Mouse (Mus musculus): ENCODE measurements around the gene Cox7a1. TPM values are rescaled to one million over a fixed set of nuclear protein-coding genes. Genes with fewer than 3 reads are reported as not detected.
A peak's percentile ranks its signal among the peaks of the same experiment; 100 is the strongest.
"Not testable (repeated sequence)": the region's sequence is repeated elsewhere in the genome, so short reads cannot be mapped to it uniquely, and the experiment has no call there.

Cox7a1 gene
- polyA plus RNA-seq, 1 experiment from 2014 or later, result 20.2 TPM

- Histone ChIP-seq H3K9me3 (ENCODE audit: control insufficient read depth, low read length) (no peaks in the 10 kb centered on the region), H3K4me1 (replicated peaks; ENCODE audit: control insufficient read depth, insufficient read depth, low read length) (peaks cover 20% of the 10 kb centered on the region), H3K9ac (ENCODE audit: low read length) (no peak overlapping the region), H3K27me3 (ENCODE audit: control insufficient read depth, insufficient read depth, low read depth, low read length) (no peaks in the 10 kb centered on the region), H3K36me3 (ENCODE audit: control insufficient read depth, insufficient read depth, low read length) (peaks cover 13% of the 10 kb centered on the region; the same call in 1 of the 2 replicates), H3K4me2 (ENCODE audit: low read depth, low read length) (peak overlapping the region; percentile 66; the same call in 1 of the 2 replicates), H3K27ac (ENCODE audit: low read length) (no peak overlapping the region), H3K4me3 (ENCODE audit: low read length) (no peak overlapping the region)
- WGBS, result 56% methylated on average over 6 of the region's 6 CpGs
- no peak for ATAC-seq (ENCODE audit: low read depth)
These were observed 11.5 kb downstream of the Cox7a1 start for GRCm38 (mm10) chr7:30195461-30195860.

GRCm38 (mm10) chr7:30196171-30196570, 12.2 kb downstream of the Cox7a1 start:
- no peak overlapping the region for H3K27ac ChIP-seq (ENCODE audit: low read length)
- no peak overlapping the region for H3K4me2 ChIP-seq (ENCODE audit: low read depth, low read length)
- no peak overlapping the region for H3K4me3 ChIP-seq (ENCODE audit: low read length)
- H3K4me1 ChIP-seq (replicated peaks; ENCODE audit: control insufficient read depth, insufficient read depth, low read length), result peaks cover 20% of the 10 kb centered on the region
- H3K9me3 ChIP-seq (ENCODE audit: control insufficient read depth, low read length), result no peaks in the 10 kb centered on the region
- whole genome bisulfite sequencing, result 63% methylated on average over 6 of the region's 6 CpGs
- no peaks in the 10 kb centered on the region for H3K27me3 ChIP-seq (ENCODE audit: control insufficient read depth, insufficient read depth, low read depth, low read length)
- H3K36me3 ChIP-seq (ENCODE audit: control insufficient read depth, insufficient read depth, low read length), result peaks cover 11% of the 10 kb centered on the region; the same call in 1 of the 2 replicates
- no peak for ATAC-seq (ENCODE audit: low read depth)
- no peak overlapping the region for H3K9ac ChIP-seq (ENCODE audit: low read length)

- peaks cover 20% of the 10 kb centered on the region for H3K4me1 ChIP-seq (replicated peaks; ENCODE audit: control insufficient read depth, insufficient read depth, low read length)
- no peak overlapping the region for H3K4me2 ChIP-seq (ENCODE audit: low read depth, low read length)
- no peak overlapping the region for H3K4me3 ChIP-seq (ENCODE audit: low read length)
- no peak overlapping the region for H3K9ac ChIP-seq (ENCODE audit: low read length)
- H3K27me3 ChIP-seq (ENCODE audit: control insufficient read depth, insufficient read depth, low read depth, low read length), result no peaks in the 10 kb centered on the region
- H3K36me3 ChIP-seq (ENCODE audit: control insufficient read depth, insufficient read depth, low read length), result no peaks in the 10 kb centered on the region
- H3K9me3 ChIP-seq (ENCODE audit: control insufficient read depth, low read length), result no peaks in the 10 kb centered on the region
- WGBS, result 45% methylated on average over 5 of the region's 5 CpGs
- H3K27ac ChIP-seq (ENCODE audit: low read length), result no peak overlapping the region
- ATAC-seq (ENCODE audit: low read depth), result no peak
These were observed 13.7 kb downstream of the Cox7a1 start for GRCm38 (mm10) chr7:30197592-30198129.

- Histone ChIP-seq H3K4me1 (replicated peaks; ENCODE audit: control insufficient read depth, insufficient read depth, low read length) (peaks cover 12% of the 10 kb centered on the region), H3K9me3 (ENCODE audit: control insufficient read depth, low read length) (no peaks in the 10 kb centered on the region), H3K27me3 (ENCODE audit: control insufficient read depth, insufficient read depth, low read depth, low read length) (no peaks in the 10 kb centered on the region), H3K36me3 (ENCODE audit: control insufficient read depth, insufficient read depth, low read length) (no peaks in the 10 kb centered on the region), H3K27ac (ENCODE audit: low read length) (no peak within 1 kb of the TSS; the same call in 1 of the 2 replicates), H3K9ac (ENCODE audit: low read length) (no peak within 1 kb of the TSS), H3K4me3 (ENCODE audit: low read length) (no peak within 1 kb of the TSS), H3K4me2 (ENCODE audit: low read depth, low read length) (peak within 1 kb of the TSS; percentile 15)
- WGBS, result 6% methylated on average over 8 of the region's 8 CpGs
- peak; percentile 18; the same call in 1 of the 2 replicates for ATAC-seq (ENCODE audit: low read depth)
These were observed 14.6 kb downstream of the Cox7a1 start, which contains the start of gene Capns1 for GRCm38 (mm10) chr7:30198481-30198971. Capns1 (minus strand) TSS chr7:30198811.

GRCm38 (mm10) chr7:30199498-30200139, 15.7 kb downstream of the Cox7a1 start:
- H3K9me3 ChIP-seq (ENCODE audit: control insufficient read depth, low read length), result no peaks in the 10 kb centered on the region
- H3K4me2 ChIP-seq (ENCODE audit: low read depth, low read length), result no peak overlapping the region
- WGBS, result 67% methylated on average over 18 of the region's 18 CpGs
- no peak for ATAC-seq (ENCODE audit: low read depth)
- H3K4me3 ChIP-seq (ENCODE audit: low read length), result no peak overlapping the region
- no peak overlapping the region for H3K27ac ChIP-seq (ENCODE audit: low read length)
- H3K27me3 ChIP-seq (ENCODE audit: control insufficient read depth, insufficient read depth, low read depth, low read length), result no peaks in the 10 kb centered on the region
- H3K4me1 ChIP-seq (replicated peaks; ENCODE audit: control insufficient read depth, insufficient read depth, low read length), result peaks cover 11% of the 10 kb centered on the region; the same call in 1 of the 2 replicates
- H3K36me3 ChIP-seq (ENCODE audit: control insufficient read depth, insufficient read depth, low read length), result no peaks in the 10 kb centered on the region
- H3K9ac ChIP-seq (ENCODE audit: low read length), result no peak overlapping the region

GRCm38 (mm10) chr7:30200200-30200599, 16.3 kb downstream of the Cox7a1 start:
- H3K9ac ChIP-seq (ENCODE audit: low read length), result no peak overlapping the region
- WGBS, result 78% methylated on average over 5 of the region's 5 CpGs
- H3K27me3 ChIP-seq (ENCODE audit: control insufficient read depth, insufficient read depth, low read depth, low read length), result no peaks in the 10 kb centered on the region
- no peak for ATAC-seq (ENCODE audit: low read depth)
- H3K4me1 ChIP-seq (replicated peaks; ENCODE audit: control insufficient read depth, insufficient read depth, low read length), result peaks cover 9% of the 10 kb centered on the region; the same call in 1 of the 2 replicates
- no peaks in the 10 kb centered on the region for H3K36me3 ChIP-seq (ENCODE audit: control insufficient read depth, insufficient read depth, low read length)
- no peak overlapping the region for H3K27ac ChIP-seq (ENCODE audit: low read length)
- H3K9me3 ChIP-seq (ENCODE audit: control insufficient read depth, low read length), result no peaks in the 10 kb centered on the region
- no peak overlapping the region for H3K4me2 ChIP-seq (ENCODE audit: low read depth, low read length)
- no peak overlapping the region for H3K4me3 ChIP-seq (ENCODE audit: low read length)

- not testable (repeated sequence) for H3K9me3 ChIP-seq (ENCODE audit: control insufficient read depth, low read length); H3K36me3 ChIP-seq (ENCODE audit: control insufficient read depth, insufficient read depth, low read length); H3K27ac ChIP-seq (ENCODE audit: low read length); ATAC-seq (ENCODE audit: low read depth); H3K4me3 ChIP-seq (ENCODE audit: low read length); H3K4me1 ChIP-seq (replicated peaks; ENCODE audit: control insufficient read depth, insufficient read depth, low read length); H3K27me3 ChIP-seq (ENCODE audit: control insufficient read depth, insufficient read depth, low read depth, low read length); H3K9ac ChIP-seq (ENCODE audit: low read length); H3K4me2 ChIP-seq (ENCODE audit: low read depth, low read length)
- 79% methylated on average over 5 of the region's 5 CpGs for WGBS
These were observed 16.7 kb downstream of the Cox7a1 start for GRCm38 (mm10) chr7:30200661-30201060.

GRCm38 (mm10) chr7:30202895-30203690, 19.1 kb downstream of the Cox7a1 start:
- H3K9ac ChIP-seq (ENCODE audit: low read length), result no peak overlapping the region
- no peaks in the 10 kb centered on the region for H3K27me3 ChIP-seq (ENCODE audit: control insufficient read depth, insufficient read depth, low read depth, low read length)
- no peak overlapping the region for H3K4me3 ChIP-seq (ENCODE audit: low read length)
- no peak for ATAC-seq (ENCODE audit: low read depth)
- peaks cover 4% of the 10 kb centered on the region; the same call in 1 of the 2 replicates for H3K4me1 ChIP-seq (replicated peaks; ENCODE audit: control insufficient read depth, insufficient read depth, low read length)
- no peak overlapping the region for H3K27ac ChIP-seq (ENCODE audit: low read length)
- no peaks in the 10 kb centered on the region for H3K36me3 ChIP-seq (ENCODE audit: control insufficient read depth, insufficient read depth, low read length)
- no peak overlapping the region for H3K4me2 ChIP-seq (ENCODE audit: low read depth, low read length)
- no peaks in the 10 kb centered on the region for H3K9me3 ChIP-seq (ENCODE audit: control insufficient read depth, low read length)
- WGBS, result 45% methylated on average over 11 of the region's 11 CpGs

GRCm38 (mm10) chr7:30204380-30204779, 20.4 kb downstream of the Cox7a1 start:
- no peak overlapping the region for H3K4me3 ChIP-seq (ENCODE audit: low read length)
- no peak overlapping the region for H3K9ac ChIP-seq (ENCODE audit: low read length)
- H3K4me1 ChIP-seq (replicated peaks; ENCODE audit: control insufficient read depth, insufficient read depth, low read length), result no peaks in the 10 kb centered on the region
- no peaks in the 10 kb centered on the region for H3K27me3 ChIP-seq (ENCODE audit: control insufficient read depth, insufficient read depth, low read depth, low read length)
- H3K36me3 ChIP-seq (ENCODE audit: control insufficient read depth, insufficient read depth, low read length), result no peaks in the 10 kb centered on the region
- ATAC-seq (ENCODE audit: low read depth), result no peak
- 24% methylated on average over 8 of the region's 8 CpGs for WGBS
- H3K4me2 ChIP-seq (ENCODE audit: low read depth, low read length), result 0 out of 2 replicates have a peak overlapping the region, but pooled peaks have one; percentile 12
- no peaks in the 10 kb centered on the region for H3K9me3 ChIP-seq (ENCODE audit: control insufficient read depth, low read length)
- H3K27ac ChIP-seq (ENCODE audit: low read length), result no peak overlapping the region
